Mouse (Mus musculus) brain, embryonic 14.5 days (tissue): ENCODE data around the gene Ubxn10.

ENCODE experiments used
- CTCF ChIP-seq: fragments of 200-500 bp; IDR thresholded peaks from 2 replicates; pipeline ENCODE4 v1.5.1; 2012; ENCODE audit warnings: inconsistent platforms, mild to moderate bottlenecking, moderate library complexity, borderline replicate concordance; ENCODE audit not compliant: insufficient read depth, insufficient read length; ENCODE audit errors: extremely low read depth
- POLR2A ChIP-seq: fragments of 200-500 bp; IDR thresholded peaks from 2 replicates; pipeline ENCODE4 v1.6.1; 2012; ENCODE audit warnings: mild to moderate bottlenecking, inconsistent platforms, borderline replicate concordance; ENCODE audit not compliant: poor library complexity, insufficient read depth, insufficient read length, severe bottlenecking; ENCODE audit errors: extremely low read depth

- TF ChIP-seq POLR2A (no peak), CTCF (no peak)
Measured at GRCm38 (mm10) chr4:138696720-138697119, 40.2 kb downstream of the Ubxn10 start.
